Mouse (Mus musculus): ENCODE data around the gene Gm5737. TPM values are rescaled to one million over a fixed set of nuclear protein-coding genes. Genes with fewer than 3 reads are reported as not detected.

Gene Gm5737
- polyA plus RNA-seq (2015; fragmentation: Nextera tagmentation; extraction: Ambion mirVana): not detected in 2 replicates

DNA sequence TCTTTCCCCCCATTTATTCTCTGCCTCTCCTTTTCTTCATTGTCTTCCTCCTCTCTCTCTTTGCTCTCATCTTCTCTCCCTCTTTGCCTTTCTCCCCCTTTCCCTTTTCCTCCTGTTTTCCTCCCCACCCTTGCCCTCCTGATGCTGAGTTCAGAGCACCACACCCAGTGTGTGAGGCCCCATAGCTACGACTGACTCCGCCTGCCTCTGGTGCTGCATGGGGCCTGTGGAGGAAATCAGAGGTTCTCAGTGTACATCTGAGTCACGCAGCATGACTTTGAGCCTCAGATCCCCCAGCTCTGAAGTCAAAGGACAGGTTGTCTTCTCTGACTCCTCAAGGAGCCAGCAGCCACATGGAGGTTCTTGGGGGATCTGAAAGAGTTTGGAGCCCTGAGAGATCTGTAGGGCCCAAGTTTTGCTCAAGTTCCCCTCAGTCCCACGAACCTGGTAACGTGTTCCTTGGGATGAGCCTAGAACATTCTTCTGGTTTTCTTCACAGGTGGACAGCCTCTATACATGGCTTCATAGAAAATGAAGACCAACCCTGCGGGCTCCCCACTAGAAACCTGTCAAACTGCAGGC is at the start of gene Gm5737:
Gene Gm5737 (plus strand): TSS at position 532 of the 582 bp plus-strand sequence.
- Histone ChIP-seq H3K27ac (no peak within 1 kb of the TSS), H3K4me1 (0 out of 2 replicates have a peak, but pooled peaks cover 2% of the 10 kb centered on the region), H3K4me3 (no peak within 1 kb of the TSS), H3K36me3 (no peaks in the 10 kb centered on the region), H3K9ac (no peak within 1 kb of the TSS), H3K27me3 (peaks cover 5% of the 10 kb centered on the region; the same call in 1 of the 2 replicates), H3K9me3 (no peaks in the 10 kb centered on the region), H3K4me2 (no peak within 1 kb of the TSS)
- ATAC-seq (ENCODE audit: borderline replicate concordance, extremely low read depth, low FRiP score, low TSS enrichment): no peak
- WGBS: 79% methylated on average over 6 of the region's 6 CpGs

DNA sequence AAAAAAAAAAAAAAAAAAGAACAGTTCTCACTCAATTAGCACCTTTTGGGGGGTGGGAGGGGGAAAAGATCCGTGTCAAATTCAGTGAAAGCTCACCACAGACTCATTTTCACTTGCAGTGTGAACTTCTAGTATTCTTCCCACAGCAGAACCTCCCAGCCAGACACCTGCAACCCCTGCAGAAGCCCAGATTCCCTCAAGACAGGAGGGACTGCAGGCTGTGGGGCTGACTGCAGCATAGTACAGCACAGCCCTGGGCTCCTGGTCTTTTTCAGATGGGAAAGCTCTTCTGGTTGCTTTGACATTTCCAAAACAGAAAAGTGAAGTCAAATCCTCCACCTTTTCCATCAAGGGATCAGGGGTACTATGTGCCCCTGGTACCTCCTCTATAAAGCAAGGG is 44.8 kb upstream of the Gm5737 start:
- Histone ChIP-seq H3K4me1 (no peaks in the 10 kb centered on the region), H3K27me3 (no peaks in the 10 kb centered on the region), H3K4me3 (no peak overlapping the region), H3K9me3 (no peaks in the 10 kb centered on the region), H3K9ac (no peak overlapping the region), H3K4me2 (no peak overlapping the region), H3K36me3 (no peaks in the 10 kb centered on the region), H3K27ac (no peak overlapping the region)
- no peak for ATAC-seq (ENCODE audit: borderline replicate concordance, extremely low read depth, low FRiP score, low TSS enrichment)
- 0% methylated on average over 1 of the region's 1 CpGs for WGBS

DNA sequence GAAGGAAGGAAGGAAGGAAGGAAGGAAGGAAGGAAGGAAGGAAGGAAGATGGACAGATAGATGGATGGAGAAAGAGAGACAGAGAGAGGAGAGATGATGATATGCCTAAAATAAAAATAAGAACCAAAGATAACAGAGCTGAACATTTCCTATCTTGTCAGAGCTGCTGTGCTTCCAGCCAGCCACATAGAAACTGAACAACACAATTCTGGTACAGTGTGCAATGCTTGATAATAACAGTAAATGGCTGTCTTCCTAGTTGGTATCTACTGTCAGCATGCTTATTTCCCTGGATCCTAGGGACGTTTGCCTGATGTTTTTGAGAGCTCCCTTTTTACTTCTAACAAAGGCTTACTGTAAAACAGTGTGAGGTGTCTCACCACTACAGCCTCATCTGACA is 40.8 kb upstream of the Gm5737 start:
- 44% methylated on average over 1 of the region's 1 CpGs for WGBS
- H3K4me2 ChIP-seq: no peak overlapping the region
- H3K4me3 ChIP-seq: no peak overlapping the region
- no peak overlapping the region for H3K27ac ChIP-seq
- H3K4me1 ChIP-seq: no peaks in the 10 kb centered on the region
- H3K9ac ChIP-seq: no peak overlapping the region
- H3K36me3 ChIP-seq: no peaks in the 10 kb centered on the region
- no peaks in the 10 kb centered on the region for H3K27me3 ChIP-seq
- no peak for ATAC-seq (ENCODE audit: borderline replicate concordance, extremely low read depth, low FRiP score, low TSS enrichment)
- H3K9me3 ChIP-seq: no peaks in the 10 kb centered on the region

DNA sequence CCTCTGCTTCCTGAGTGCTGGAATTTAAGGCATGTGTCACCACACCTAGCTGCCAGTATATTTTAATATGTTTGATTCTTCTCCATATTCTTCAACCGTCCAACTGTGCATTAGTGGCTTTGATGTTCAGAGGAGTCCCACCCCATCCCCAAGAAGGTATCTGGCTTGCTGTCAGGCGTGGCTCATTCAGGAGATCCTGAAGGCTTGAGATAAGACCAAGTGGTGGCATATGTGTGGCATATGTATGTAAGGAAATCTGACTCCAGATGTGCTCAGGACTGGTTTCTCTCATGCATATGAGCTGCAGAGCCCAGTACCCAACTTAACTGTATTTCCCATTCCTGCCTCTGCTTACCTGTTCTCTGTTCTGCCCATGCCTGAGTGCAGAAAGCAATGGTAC is 34.2 kb upstream of the Gm5737 start:
- ATAC-seq (ENCODE audit: borderline replicate concordance, extremely low read depth, low FRiP score, low TSS enrichment): no peak
- Histone ChIP-seq H3K27me3 (no peaks in the 10 kb centered on the region), H3K9ac (no peak overlapping the region), H3K4me1 (no peaks in the 10 kb centered on the region), H3K4me3 (no peak overlapping the region), H3K36me3 (no peaks in the 10 kb centered on the region), H3K9me3 (no peaks in the 10 kb centered on the region), H3K27ac (no peak overlapping the region), H3K4me2 (no peak overlapping the region)
- 49% methylated on average over 2 of the region's 2 CpGs for WGBS

DNA sequence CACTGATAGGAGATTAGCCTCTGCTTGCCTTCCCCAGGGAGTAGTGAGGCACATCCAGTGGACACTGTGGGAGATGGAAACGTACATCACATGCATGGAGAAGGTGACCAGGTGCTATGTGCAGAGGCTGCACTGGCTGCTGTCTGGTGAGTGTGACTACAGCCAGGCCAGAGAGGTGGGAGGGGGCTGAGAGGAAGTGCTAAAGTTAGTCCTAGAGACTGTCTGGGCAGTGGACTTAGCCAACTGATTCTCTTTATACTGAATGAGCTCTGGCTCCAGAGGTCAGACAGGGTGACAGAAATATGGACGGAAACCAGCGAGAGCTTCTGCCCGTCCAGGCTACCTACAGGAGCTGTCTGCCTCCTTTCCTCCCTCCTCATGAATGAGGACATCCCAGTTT is 16.6 kb upstream of the Gm5737 start:
- H3K9me3 ChIP-seq: no peaks in the 10 kb centered on the region
- H3K27me3 ChIP-seq: no peaks in the 10 kb centered on the region
- no peaks in the 10 kb centered on the region for H3K4me1 ChIP-seq
- H3K9ac ChIP-seq: no peak overlapping the region
- H3K27ac ChIP-seq: no peak overlapping the region
- H3K4me2 ChIP-seq: no peak overlapping the region
- no peaks in the 10 kb centered on the region for H3K36me3 ChIP-seq
- 66% methylated on average over 4 of the region's 4 CpGs for WGBS
- ATAC-seq (ENCODE audit: borderline replicate concordance, extremely low read depth, low FRiP score, low TSS enrichment): no peak
- H3K4me3 ChIP-seq: no peak overlapping the region

DNA sequence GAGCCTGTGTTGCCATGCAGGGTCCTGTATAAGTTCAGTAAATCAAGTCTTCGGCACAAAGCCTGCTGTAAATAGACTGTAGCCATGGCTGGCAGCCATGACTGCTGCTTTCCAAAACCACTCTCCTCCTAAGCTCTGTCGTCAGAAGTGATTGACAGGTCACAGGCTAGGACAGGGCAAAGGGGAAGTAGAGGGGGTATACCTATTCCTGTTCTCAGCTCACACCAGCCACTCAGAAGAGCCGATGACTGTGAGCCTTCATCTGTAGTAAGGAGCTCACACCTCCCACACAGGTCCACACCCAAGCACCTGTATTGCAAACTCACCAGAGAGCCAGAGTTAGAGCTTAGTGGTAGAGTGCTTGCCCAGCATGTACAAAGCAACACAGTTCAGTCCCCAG is 15.8 kb upstream of the Gm5737 start:
- Histone ChIP-seq H3K27ac (no peak overlapping the region), H3K36me3 (no peaks in the 10 kb centered on the region), H3K4me3 (no peak overlapping the region), H3K9me3 (no peaks in the 10 kb centered on the region), H3K4me2 (no peak overlapping the region), H3K4me1 (no peaks in the 10 kb centered on the region), H3K9ac (no peak overlapping the region), H3K27me3 (no peaks in the 10 kb centered on the region)
- WGBS: 65% methylated on average over 3 of the region's 3 CpGs
- no peak for ATAC-seq (ENCODE audit: borderline replicate concordance, extremely low read depth, low FRiP score, low TSS enrichment)

DNA sequence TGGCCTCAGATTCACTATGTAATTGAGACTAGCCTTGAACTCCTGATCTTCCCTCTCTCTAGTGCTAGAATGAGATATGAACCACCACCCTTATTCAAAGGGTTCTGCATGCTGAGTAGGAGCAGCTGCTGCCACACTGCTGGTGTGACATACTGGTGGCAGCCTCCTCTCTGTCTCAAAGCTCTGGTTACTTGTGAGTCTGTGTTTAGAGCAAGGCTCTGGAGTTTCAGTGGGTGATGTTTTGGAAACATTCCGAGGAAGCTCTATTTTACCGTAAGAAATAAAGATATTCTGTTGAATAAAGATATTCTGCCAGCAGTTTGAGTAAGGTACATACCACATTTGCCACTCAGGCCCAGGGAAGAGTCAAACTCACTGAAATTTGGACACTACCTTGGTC is 8.9 kb upstream of the Gm5737 start:
- WGBS: 93% methylated on average over 2 of the region's 2 CpGs
- no peaks in the 10 kb centered on the region for H3K9me3 ChIP-seq
- ATAC-seq (ENCODE audit: borderline replicate concordance, extremely low read depth, low FRiP score, low TSS enrichment): no peak

DNA sequence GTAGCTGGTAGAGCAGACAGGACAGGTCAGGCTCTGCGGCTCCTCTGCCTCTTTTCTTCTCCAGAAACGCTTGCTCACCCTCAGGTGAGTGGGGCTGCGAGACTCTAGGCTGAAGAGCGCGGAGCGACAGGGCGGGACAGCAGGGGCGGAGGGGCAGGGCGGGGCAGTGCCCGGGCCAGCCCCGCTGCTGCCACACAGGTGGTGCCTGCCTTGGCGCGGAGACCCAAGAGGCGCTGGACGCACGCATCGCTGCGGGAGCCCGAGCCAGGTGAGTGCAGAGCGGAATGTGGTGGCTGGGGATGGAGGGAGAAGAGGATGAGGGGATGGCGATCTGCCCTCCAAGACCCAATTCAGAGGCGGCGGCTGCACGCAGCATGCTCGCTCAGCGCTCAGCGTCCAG is 2.5 kb upstream of the Gm5737 start:
- H3K27ac ChIP-seq: no peak overlapping the region
- peak overlapping the region; percentile 21 for H3K4me3 ChIP-seq
- peaks cover 5% of the 10 kb centered on the region; the same call in 1 of the 2 replicates for H3K27me3 ChIP-seq
- H3K4me1 ChIP-seq: 0 out of 2 replicates have a peak, but pooled peaks cover 2% of the 10 kb centered on the region
- peak; percentile 39; the same call in 1 of the 2 replicates for ATAC-seq (ENCODE audit: borderline replicate concordance, extremely low read depth, low FRiP score, low TSS enrichment)
- no peak overlapping the region for H3K9ac ChIP-seq
- no peaks in the 10 kb centered on the region for H3K36me3 ChIP-seq
- H3K9me3 ChIP-seq: no peaks in the 10 kb centered on the region
- WGBS: 5% methylated on average over 27 of the region's 27 CpGs
- peak overlapping the region; percentile 54 for H3K4me2 ChIP-seq

More for the DNA sequence above, 8.9 kb upstream of the Gm5737 start:
- Histone ChIP-seq H3K9ac (no peak overlapping the region), H3K4me3 (no peak overlapping the region), H3K36me3 (no peaks in the 10 kb centered on the region), H3K4me2 (no peak overlapping the region), H3K4me1 (no peaks in the 10 kb centered on the region), H3K27me3 (no peaks in the 10 kb centered on the region), H3K27ac (no peak overlapping the region)

DNA sequence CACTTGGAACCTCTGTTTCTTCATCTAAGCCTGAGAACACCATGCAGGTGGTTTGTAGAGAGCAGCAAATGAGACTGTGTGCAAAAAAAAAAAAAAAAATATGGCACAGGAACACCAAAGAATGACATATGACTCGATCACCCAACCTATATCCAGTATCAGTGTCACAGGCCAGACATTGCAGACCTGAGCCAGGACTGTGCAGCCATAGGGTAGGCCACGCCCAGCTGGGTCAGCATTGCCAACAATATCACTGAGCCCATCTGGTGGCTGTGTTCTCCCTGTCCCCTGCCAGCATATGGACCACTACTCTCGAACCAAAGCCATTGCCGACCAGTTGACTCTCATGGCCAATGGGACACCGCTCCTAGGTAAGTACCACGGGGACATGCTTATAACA is 5.4 kb downstream of the Gm5737 start:
- Histone ChIP-seq H3K27ac (no peak overlapping the region), H3K9ac (no peak overlapping the region), H3K4me2 (no peak overlapping the region), H3K4me3 (no peak overlapping the region), H3K36me3 (no peaks in the 10 kb centered on the region), H3K4me1 (no peaks in the 10 kb centered on the region), H3K27me3 (no peaks in the 10 kb centered on the region), H3K9me3 (no peaks in the 10 kb centered on the region)
- no peak for ATAC-seq (ENCODE audit: borderline replicate concordance, extremely low read depth, low FRiP score, low TSS enrichment)
- WGBS: 81% methylated on average over 6 of the region's 6 CpGs

DNA sequence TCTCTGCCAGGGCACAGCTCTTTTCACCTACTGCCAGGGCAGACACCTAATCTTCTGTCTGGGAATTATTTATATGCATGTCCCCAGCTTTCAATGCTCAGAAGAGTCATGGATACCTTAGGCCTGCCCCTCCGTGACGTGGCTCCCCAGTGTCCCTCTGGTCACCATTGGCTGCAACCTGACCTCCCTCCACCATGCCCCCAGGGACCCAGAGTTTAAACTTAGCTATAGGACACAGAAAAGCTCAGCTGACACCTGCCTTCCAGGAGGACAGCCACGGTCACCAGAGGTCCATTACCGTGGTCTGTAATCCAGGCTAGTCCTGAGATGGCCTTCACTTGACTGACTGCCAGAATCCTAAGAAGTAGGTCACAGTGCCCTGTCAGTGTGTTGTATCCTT is 7.2 kb downstream of the Gm5737 start:
- Histone ChIP-seq H3K4me3 (no peak overlapping the region), H3K4me1 (no peaks in the 10 kb centered on the region), H3K27ac (no peak overlapping the region), H3K36me3 (no peaks in the 10 kb centered on the region), H3K9ac (no peak overlapping the region), H3K27me3 (no peaks in the 10 kb centered on the region), H3K4me2 (no peak overlapping the region), H3K9me3 (no peaks in the 10 kb centered on the region)
- 83% methylated on average over 4 of the region's 4 CpGs for WGBS
- no peak for ATAC-seq (ENCODE audit: borderline replicate concordance, extremely low read depth, low FRiP score, low TSS enrichment)

DNA sequence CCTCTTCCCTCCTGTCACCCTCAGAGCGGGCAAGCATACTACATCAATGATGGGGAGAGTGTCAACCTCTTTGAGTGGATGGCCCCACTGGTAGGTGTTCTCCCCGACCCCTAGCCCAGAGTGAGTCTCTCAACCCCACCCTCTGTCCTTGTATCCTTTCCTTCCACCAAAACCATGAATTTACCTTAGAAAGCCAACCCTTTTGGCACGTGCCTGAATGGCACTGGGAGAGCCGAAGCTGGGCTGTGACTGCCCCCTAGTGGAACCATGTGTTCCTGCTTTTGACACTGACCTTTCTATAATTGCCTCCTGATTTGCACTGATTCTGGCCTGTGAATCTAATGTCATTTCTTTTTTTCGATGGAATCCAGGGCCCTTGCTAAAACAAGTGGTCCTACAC is 11.1 kb downstream of the Gm5737 start:
- H3K27ac ChIP-seq: no peak overlapping the region
- no peak for ATAC-seq (ENCODE audit: borderline replicate concordance, extremely low read depth, low FRiP score, low TSS enrichment)
- H3K4me1 ChIP-seq: no peaks in the 10 kb centered on the region
- no peak overlapping the region for H3K4me3 ChIP-seq
- no peak overlapping the region for H3K4me2 ChIP-seq
- no peak overlapping the region for H3K9ac ChIP-seq
- 21% methylated on average over 5 of the region's 5 CpGs for WGBS
- no peaks in the 10 kb centered on the region for H3K9me3 ChIP-seq
- no peaks in the 10 kb centered on the region for H3K27me3 ChIP-seq
- H3K36me3 ChIP-seq: no peaks in the 10 kb centered on the region

DNA sequence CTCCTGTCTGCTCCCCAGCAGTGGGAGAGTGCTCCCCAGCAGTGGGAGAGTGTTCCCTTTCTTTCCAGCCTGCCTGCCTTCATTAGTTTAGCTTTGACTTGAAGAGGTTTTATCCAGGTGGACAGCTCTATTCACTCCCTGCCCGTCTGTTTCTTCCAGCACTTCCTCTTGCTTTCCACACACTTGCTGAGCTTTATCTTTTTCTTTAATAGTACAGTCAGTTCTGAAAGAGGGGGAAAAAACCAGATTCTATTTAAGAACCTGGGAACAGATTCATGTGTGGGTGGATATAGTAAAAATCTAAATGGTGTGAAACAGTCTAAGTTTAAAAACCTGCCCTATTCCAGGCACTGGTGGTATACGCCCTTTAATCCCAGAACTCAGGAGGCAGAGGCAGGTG is 12.9 kb downstream of the Gm5737 start:
- ATAC-seq (ENCODE audit: borderline replicate concordance, extremely low read depth, low FRiP score, low TSS enrichment): no peak
- H3K9ac ChIP-seq: no peak overlapping the region
- H3K27ac ChIP-seq: no peak overlapping the region
- WGBS: 56% methylated on average over 2 of the region's 2 CpGs
- peaks cover 9% of the 10 kb centered on the region; the same call in 1 of the 2 replicates for H3K27me3 ChIP-seq
- no peak overlapping the region for H3K4me2 ChIP-seq
- no peaks in the 10 kb centered on the region for H3K36me3 ChIP-seq
- no peak overlapping the region for H3K4me3 ChIP-seq
- no peaks in the 10 kb centered on the region for H3K9me3 ChIP-seq
- peaks cover 4% of the 10 kb centered on the region; the same call in 1 of the 2 replicates for H3K4me1 ChIP-seq

DNA sequence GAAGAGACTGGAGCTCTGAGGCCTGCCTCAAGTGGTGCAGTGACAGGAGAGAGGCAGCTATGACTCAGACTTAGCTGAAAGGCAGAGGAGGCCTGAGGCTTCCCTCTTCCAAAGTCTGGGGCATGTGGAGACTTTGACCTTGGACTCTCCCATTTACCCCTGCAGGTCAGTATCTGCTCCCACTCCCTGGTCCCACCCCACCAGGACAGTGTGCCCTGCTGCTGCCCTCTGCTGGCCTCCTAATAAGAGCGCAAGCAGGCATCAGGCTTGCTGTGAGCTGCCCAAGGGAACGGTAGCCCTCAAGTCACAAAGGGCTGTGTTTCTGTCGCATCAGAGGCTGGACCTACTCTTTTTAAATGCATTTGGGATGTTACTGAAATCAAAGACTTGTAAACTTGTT is 14.2 kb downstream of the Gm5737 start:
- Histone ChIP-seq H3K9me3 (no peaks in the 10 kb centered on the region), H3K36me3 (no peaks in the 10 kb centered on the region), H3K27me3 (peaks cover 9% of the 10 kb centered on the region; the same call in 1 of the 2 replicates), H3K4me1 (peaks cover 11% of the 10 kb centered on the region; the same call in 1 of the 2 replicates), H3K9ac (no peak overlapping the region), H3K4me3 (no peak overlapping the region), H3K27ac (no peak overlapping the region), H3K4me2 (no peak overlapping the region)
- ATAC-seq (ENCODE audit: borderline replicate concordance, extremely low read depth, low FRiP score, low TSS enrichment): no peak
- 17% methylated on average over 3 of the region's 3 CpGs for WGBS

Measured in lung, embryonic 15.5 days (tissue).